Mouse (Mus musculus) small intestine, adult 2 months (tissue): ENCODE data around the gene Rprd2.

Experiments used
- CTCF ChIP-seq: fragments of 200-500 bp; IDR thresholded peaks from 2 replicates; pipeline ENCODE4 v1.5.1; 2012; ENCODE audit warnings: low read depth, mild to moderate bottlenecking, control low read depth, inconsistent platforms, low read length, moderate library complexity, mixed read lengths; ENCODE audit not compliant: insufficient replicate concordance, insufficient read length; ENCODE audit errors: extremely low read depth
- POLR2A ChIP-seq: fragments of 200-500 bp; IDR thresholded peaks from 2 replicates; pipeline ENCODE4 v1.6.1; 2012; ENCODE audit warnings: low read depth, mild to moderate bottlenecking, control low read depth, inconsistent platforms, low read length, moderate library complexity

- TF ChIP-seq POLR2A (no peak), CTCF (no peak)
These were observed 7.6 kb upstream of the Rprd2 start for GRCm38 (mm10) chr3:95826275-95826674.
